Mouse (Mus musculus) intestine, postnatal 0 days (tissue): ENCODE measurements around the gene Smim9. TPM values are rescaled to one million over a fixed set of nuclear protein-coding genes. Genes with fewer than 3 reads are reported as not detected.

Experiments used
- ATAC-seq: fragments of 200-750 bp; cut with Nextera tagmentation; 2 replicates; pipeline ENCODE4 v1.8.0; 2017; ENCODE audit warnings: mild to moderate bottlenecking, moderate TSS enrichment, moderate library complexity
- H3K27ac ChIP-seq: fragments of 300-500 bp; sonication (generic); 2 replicates; pipeline ENCODE4 v1.5.1; 2014; ENCODE audit warnings: mild to moderate bottlenecking, low read depth, low read length, moderate library complexity
- H3K27me3 ChIP-seq: fragments of 300-500 bp; sonication (generic); replicated peaks from 2 replicates; pipeline ENCODE4 v1.6.1; 2014; ENCODE audit warnings: low read length, mixed read lengths; ENCODE audit not compliant: control insufficient read depth, insufficient read depth
- H3K36me3 ChIP-seq: fragments of 300-500 bp; sonication (generic); 2 replicates; pipeline ENCODE4 v1.6.1; 2014; ENCODE audit warnings: mild to moderate bottlenecking, moderate library complexity; ENCODE audit not compliant: control insufficient read depth, insufficient read depth
- H3K4me1 ChIP-seq: fragments of 300-500 bp; sonication (generic); replicated peaks from 2 replicates; pipeline ENCODE4 v1.6.1; 2014; ENCODE audit warnings: antibody characterized with exemption, low read length, mixed read lengths; ENCODE audit not compliant: control insufficient read depth, insufficient read depth
- H3K4me2 ChIP-seq: fragments of 300-500 bp; sonication (generic); replicated peaks from 2 replicates; pipeline ENCODE4 v1.6.1; 2014; ENCODE audit warnings: low read depth, mild to moderate bottlenecking, moderate library complexity
- H3K4me3 ChIP-seq: fragments of 300-500 bp; sonication (generic); 2 replicates; pipeline ENCODE4 v1.5.1; 2014; ENCODE audit warnings: low read depth, low read length
- H3K9ac ChIP-seq: fragments of 300-500 bp; sonication (generic); 2 replicates; pipeline ENCODE4 v1.6.1; 2014; ENCODE audit warnings: mild to moderate bottlenecking, low read depth, low read length
- H3K9me3 ChIP-seq: fragments of 300-500 bp; sonication (generic); 2 replicates; pipeline ENCODE4 v1.6.1; 2016; ENCODE audit warnings: mixed run types; ENCODE audit not compliant: control insufficient read depth
- CTCF ChIP-seq: sonication (generic); IDR thresholded peaks from 2 replicates; pipeline ENCODE4 v1.5.1; 2016; ENCODE audit warnings: low read depth, mild to moderate bottlenecking, control low read depth, antibody characterized with exemption, moderate library complexity
- WGBS: fragments of 180-500 bp; shearing (Covaris S2); extraction: QIAGEN DNeasy Blood & Tissue Kit; methylation state at CpG from one replicate; pipeline ENCODE4 v1.1.7; 2014; 5-methylcytosine and 5-hydroxymethylcytosine counted together
- polyA plus RNA-seq: library from polyadenylated mRNA; unstranded; fragments of >200 nt; fragmentation: Nextera tagmentation; extraction: Ambion mirVana; gene quantifications from 2 replicates; pipeline ENCODE4 v1.2.1, GENCODE M21; 2015

The Smim9 gene
- polyA plus RNA-seq, 1 experiment from 2014 or later, result 0.23 TPM

DNA sequence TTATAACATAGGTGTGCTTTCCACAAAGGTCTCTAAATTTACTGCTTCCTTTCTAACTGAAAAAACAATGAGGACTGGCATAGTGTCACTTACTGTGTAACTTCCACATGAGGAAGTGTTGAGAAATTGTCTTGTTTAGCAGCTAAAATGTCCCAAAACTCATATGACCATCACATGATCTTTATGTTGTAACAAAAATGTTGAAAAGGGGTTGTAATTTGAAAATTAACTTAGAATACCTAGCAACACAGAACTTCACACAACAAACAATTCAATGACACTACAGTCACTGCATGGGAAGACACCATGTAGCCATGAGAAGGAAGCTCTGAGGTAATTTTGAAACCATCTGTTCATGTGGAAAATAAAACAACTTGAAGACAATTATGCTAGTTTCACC is 36.7 kb downstream of the Smim9 start:
- H3K27ac ChIP-seq, result no peak overlapping the region
- H3K9me3 ChIP-seq, result no peaks in the 10 kb centered on the region
- H3K27me3 ChIP-seq, result no peaks in the 10 kb centered on the region
- no peak for ATAC-seq
- H3K36me3 ChIP-seq, result peaks cover 7% of the 10 kb centered on the region; the same call in 1 of the 2 replicates
- TF ChIP-seq CTCF, result no peak
- no peaks in the 10 kb centered on the region for H3K4me1 ChIP-seq
- peak overlapping the region; percentile 57; the same call in 1 of the 2 replicates for H3K4me2 ChIP-seq
- no peak overlapping the region for H3K4me3 ChIP-seq
- H3K9ac ChIP-seq, result no peak overlapping the region

DNA sequence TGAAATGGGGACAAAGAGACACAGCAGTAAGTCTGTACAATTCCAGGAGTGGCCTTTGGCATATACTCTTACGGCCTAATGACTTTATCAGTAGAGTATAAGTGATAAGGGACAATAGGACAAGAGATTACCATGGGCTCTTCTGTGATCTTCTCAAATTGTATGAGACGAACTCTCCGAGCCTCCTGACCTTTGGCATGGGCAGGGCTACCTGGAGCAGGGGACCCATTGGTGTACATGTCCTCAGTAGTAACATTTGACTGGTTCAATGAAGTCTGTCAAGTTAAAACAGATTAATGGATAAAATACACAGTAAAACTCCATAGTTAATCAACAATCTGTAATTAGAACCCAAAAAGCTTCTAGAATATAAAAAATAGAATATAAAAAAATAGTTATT is 38.0 kb downstream of the Smim9 start:
- no peak overlapping the region for H3K9ac ChIP-seq
- no peaks in the 10 kb centered on the region for H3K4me1 ChIP-seq
- no peaks in the 10 kb centered on the region for H3K9me3 ChIP-seq
- peak; percentile 34; the same call in 1 of the 2 replicates for ATAC-seq
- WGBS, result 54% methylated on average over 3 of the region's 3 CpGs
- no peak for TF ChIP-seq CTCF
- H3K27ac ChIP-seq, result no peak overlapping the region
- no peak overlapping the region for H3K4me2 ChIP-seq
- H3K27me3 ChIP-seq, result no peaks in the 10 kb centered on the region
- no peak overlapping the region for H3K4me3 ChIP-seq
- peaks cover 9% of the 10 kb centered on the region; the same call in 1 of the 2 replicates for H3K36me3 ChIP-seq

DNA sequence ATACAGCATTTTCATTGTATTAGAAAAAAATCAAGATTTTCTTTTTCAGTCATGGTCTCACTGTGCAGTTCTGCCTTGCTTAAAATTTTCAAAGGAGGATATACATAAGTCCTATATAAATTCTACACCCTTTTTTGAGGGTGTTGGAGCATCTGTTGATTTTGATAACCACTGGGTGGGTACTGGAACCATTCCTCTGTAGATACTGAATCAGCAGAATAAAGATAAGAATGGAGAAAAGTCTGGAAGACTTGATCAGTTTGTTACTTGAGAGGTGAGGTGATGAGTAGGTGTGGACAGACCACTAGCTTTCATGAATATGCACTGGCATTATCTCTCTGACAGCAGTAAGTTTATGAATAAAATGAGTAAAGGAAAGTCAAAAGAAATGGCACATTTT is 48.0 kb downstream of the Smim9 start:
- no peaks in the 10 kb centered on the region for H3K9me3 ChIP-seq
- TF ChIP-seq CTCF, result no peak
- ATAC-seq, result no peak

DNA sequence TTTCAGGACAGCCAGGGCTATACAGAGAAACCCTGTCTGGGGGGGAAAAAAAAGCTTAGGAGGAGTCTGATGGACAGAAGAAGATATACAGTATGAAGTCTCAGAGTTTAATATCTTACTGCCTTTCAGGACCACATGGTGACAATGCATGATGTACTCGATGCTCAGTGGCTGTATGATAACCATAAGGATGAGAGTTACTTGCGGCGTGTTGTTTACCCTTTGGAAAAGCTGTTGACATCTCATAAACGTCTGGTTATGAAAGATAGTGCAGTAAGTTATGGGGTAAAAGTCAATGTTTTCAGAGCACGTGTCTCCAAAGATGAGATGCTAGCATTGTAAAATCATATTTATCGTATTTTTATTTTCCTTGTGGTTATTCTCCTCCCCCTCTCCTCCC is 61.3 kb downstream of the Smim9 start:
- ATAC-seq, result no peak
- Histone ChIP-seq H3K27me3 (no peaks in the 10 kb centered on the region), H3K9ac (no peak overlapping the region), H3K4me1 (no peaks in the 10 kb centered on the region), H3K36me3 (no peaks in the 10 kb centered on the region), H3K4me3 (no peak overlapping the region), H3K4me2 (no peak overlapping the region), H3K27ac (no peak overlapping the region), H3K9me3 (no peaks in the 10 kb centered on the region)
- TF ChIP-seq CTCF, result no peak
- 80% methylated on average over 6 of the region's 6 CpGs for WGBS

More for the DNA sequence above, 48.0 kb downstream of the Smim9 start:
- Histone ChIP-seq H3K4me2 (no peak overlapping the region), H3K27me3 (no peaks in the 10 kb centered on the region), H3K27ac (no peak overlapping the region), H3K9ac (no peak overlapping the region), H3K4me1 (no peaks in the 10 kb centered on the region), H3K36me3 (peaks cover 36% of the 10 kb centered on the region), H3K4me3 (no peak overlapping the region)

DNA sequence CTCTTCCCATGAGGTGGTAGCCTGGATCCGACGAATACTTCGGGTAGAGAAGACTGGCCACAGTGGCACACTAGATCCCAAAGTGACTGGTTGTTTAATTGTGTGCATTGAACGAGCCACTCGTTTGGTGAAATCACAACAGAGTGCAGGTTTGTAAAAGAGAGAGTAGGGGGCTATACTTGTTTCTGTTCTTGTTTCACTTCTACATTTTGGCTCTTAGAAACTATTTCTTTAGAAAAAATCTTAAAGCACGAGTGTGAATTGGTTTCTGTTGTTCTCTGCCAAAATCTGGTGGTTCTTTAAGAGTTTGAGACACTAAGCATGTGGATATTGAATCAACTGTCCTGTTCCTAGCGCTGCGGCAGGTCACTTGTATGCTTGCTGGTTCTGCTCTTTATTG is 64.8 kb downstream of the Smim9 start:
- Histone ChIP-seq H3K4me1 (no peaks in the 10 kb centered on the region), H3K27ac (no peak overlapping the region), H3K27me3 (no peaks in the 10 kb centered on the region), H3K9ac (no peak overlapping the region), H3K4me3 (no peak overlapping the region), H3K36me3 (no peaks in the 10 kb centered on the region), H3K9me3 (no peaks in the 10 kb centered on the region), H3K4me2 (no peak overlapping the region)
- ATAC-seq, result no peak
- TF ChIP-seq CTCF, result no peak
- 88% methylated on average over 8 of the region's 8 CpGs for WGBS

DNA sequence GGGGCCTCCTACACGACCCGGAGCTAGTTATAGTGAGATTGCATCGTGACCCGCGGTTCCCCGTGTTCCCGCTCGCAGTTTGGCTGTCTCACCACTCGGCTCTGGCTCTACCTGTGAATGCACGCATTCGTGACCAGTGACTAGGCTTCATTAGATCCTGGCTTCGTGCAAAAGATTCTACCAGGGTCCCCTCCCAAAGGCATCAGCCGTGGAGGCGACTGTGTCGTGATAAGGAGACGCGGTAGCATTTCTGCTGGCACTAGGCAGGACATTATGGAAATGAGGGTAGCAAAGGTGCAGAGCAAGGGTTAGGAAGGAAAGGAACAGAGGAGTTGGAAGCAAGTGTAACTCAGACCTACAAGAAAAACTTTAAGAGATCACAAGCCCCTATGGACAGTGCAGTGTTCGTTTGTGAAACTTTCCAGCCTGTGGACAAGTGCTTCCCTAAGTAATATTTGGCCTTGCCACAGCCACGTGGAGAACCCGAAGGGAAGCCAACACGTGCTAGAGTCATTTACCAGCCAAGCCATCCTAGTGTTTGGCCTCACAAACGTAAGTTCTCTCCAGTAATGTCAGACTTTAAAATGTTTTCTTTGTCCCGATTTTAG is 67.3 kb downstream of the Smim9 start:
- Histone ChIP-seq H3K9ac (peak overlapping the region; percentile 18; the same call in 1 of the 2 replicates), H3K27me3 (no peaks in the 10 kb centered on the region), H3K36me3 (no peaks in the 10 kb centered on the region), H3K4me3 (peak overlapping the region; percentile 46), H3K9me3 (no peaks in the 10 kb centered on the region), H3K4me1 (no peaks in the 10 kb centered on the region), H3K27ac (peak overlapping the region; percentile 46; the same call in 1 of the 2 replicates), H3K4me2 (peak overlapping the region; percentile 61)
- no peak for ATAC-seq
- WGBS, result 18% methylated on average over 23 of the region's 23 CpGs
- no peak for TF ChIP-seq CTCF

Other genes starting within 250 kb of the Smim9 start
- gene Gab3, start 78.3 kb downstream of the Smim9 start, polyA plus RNA-seq, result 1.4 and 1.7 TPM in 2 replicates
- 27.3 and 29.5 TPM in 2 replicates for gene Dkc1, start 67.9 kb downstream of the Smim9 start, polyA plus RNA-seq
- 262 and 284 TPM in 2 replicates for gene Mpp1, start 32.8 kb downstream of the Smim9 start, polyA plus RNA-seq
- 40.7 TPM in 2 replicates for gene Fundc2, start 218.6 kb upstream of the Smim9 start, polyA plus RNA-seq
- gene F8, start 218.8 kb upstream of the Smim9 start, polyA plus RNA-seq, result 0.67 and 0.81 TPM in 2 replicates